Mouse (Mus musculus): ENCODE measurements around the gene Actl10. TPM values are rescaled to one million over a fixed set of nuclear protein-coding genes. Genes with fewer than 3 reads are reported as not detected.

Gene Actl10
- total RNA-seq, 2 experiments from 2014 or later: 0.26 TPM; not detected in 1

- DNase-seq: no peak
- intact Hi-C loops (cut with DNase I): no loop called here
These were observed 1.7 kb upstream of the Actl10 start for GRCm38 (mm10) chr2:154549886-154550189.

GRCm38 (mm10) chr2:154550937-154551336, 639 bp upstream of the Actl10 start:
- no peak for DNase-seq
- intact Hi-C loops (cut with DNase I): no loop called here

GRCm38 (mm10) chr2:154551927-154552326, 351 bp downstream of the Actl10 start:
- intact Hi-C loops (cut with DNase I): no loop called here
- DNase-seq: no peak

- intact Hi-C loops (cut with DNase I): no loop called here
These were observed 890 bp downstream of the Actl10 start for GRCm38 (mm10) chr2:154552424-154552907.

GRCm38 (mm10) chr2:154555235-154555634, 3.7 kb downstream of the Actl10 start:
- no peak for DNase-seq
- intact Hi-C loops (cut with DNase I): no loop called here

More at GRCm38 (mm10) chr2:154552424-154552907, 890 bp downstream of the Actl10 start:
- peak; percentile 98 for DNase-seq

GRCm38 (mm10) chr2:154557184-154557832, 5.7 kb downstream of the Actl10 start:
- intact Hi-C loops (cut with DNase I): no loop called here
- peak; percentile 76 for DNase-seq

GRCm38 (mm10) chr2:154558264-154559039, 6.9 kb downstream of the Actl10 start, which contains the start of gene Necab3:
Gene Necab3 (minus strand): TSS chr2:154558890.
- DNase-seq: peak; percentile 73
- intact Hi-C loops (cut with DNase I): no loop called here

GRCm38 (mm10) chr2:154563612-154564170, 12.1 kb downstream of the Actl10 start:
- intact Hi-C loops (cut with DNase I): no loop called here
- DNase-seq: no peak

- peak; percentile 78 for DNase-seq
These were observed 14.0 kb downstream of the Actl10 start for GRCm38 (mm10) chr2:154565562-154565961.

GRCm38 (mm10) chr2:154566641-154567040, 15.1 kb downstream of the Actl10 start:
- DNase-seq: no peak
- intact Hi-C loops (cut with DNase I): no loop called here

More at GRCm38 (mm10) chr2:154565562-154565961, 14.0 kb downstream of the Actl10 start:
- intact Hi-C loops (cut with DNase I): no loop called here

GRCm38 (mm10) chr2:154567766-154568165, 16.2 kb downstream of the Actl10 start:
- intact Hi-C loops (cut with DNase I): no loop called here

GRCm38 (mm10) chr2:154568329-154569070, 16.9 kb downstream of the Actl10 start:
- DNase-seq: peak; percentile 80
- intact Hi-C loops (cut with DNase I): no loop called here

More at GRCm38 (mm10) chr2:154567766-154568165, 16.2 kb downstream of the Actl10 start:
- DNase-seq: no peak

GRCm38 (mm10) chr2:154569071-154569748, 17.6 kb downstream of the Actl10 start:
- intact Hi-C loops (cut with DNase I): no loop called here
- DNase-seq: peak; percentile 64

- intact Hi-C loops (cut with DNase I): no loop called here
- peak; percentile 98 for DNase-seq
These were observed 18.3 kb downstream of the Actl10 start, which contains the start of gene E2f1 for GRCm38 (mm10) chr2:154569836-154570286. Gene E2f1 (minus strand): TSS chr2:154569892.

GRCm38 (mm10) chr2:154570666-154571065, 19.1 kb downstream of the Actl10 start:
- DNase-seq: no peak
- intact Hi-C loops (cut with DNase I): no loop called here

- intact Hi-C loops (cut with DNase I): no loop called here
- no peak for DNase-seq
These were observed 19.7 kb downstream of the Actl10 start for GRCm38 (mm10) chr2:154571266-154571665.

GRCm38 (mm10) chr2:154571976-154572375, 20.4 kb downstream of the Actl10 start:
- intact Hi-C loops (cut with DNase I): no loop called here

GRCm38 (mm10) chr2:154572996-154573395, 21.4 kb downstream of the Actl10 start:
- peak; percentile 61 for DNase-seq
- intact Hi-C loops (cut with DNase I): no loop called here

More at GRCm38 (mm10) chr2:154571976-154572375, 20.4 kb downstream of the Actl10 start:
- DNase-seq: no peak

- DNase-seq: peak; percentile 75
- intact Hi-C loops (cut with DNase I): no loop called here
These were observed 22.7 kb downstream of the Actl10 start for GRCm38 (mm10) chr2:154574271-154574670.
